Mouse (Mus musculus): ENCODE results near the gene Gpr156. TPM values are rescaled to one million over a fixed set of nuclear protein-coding genes. Genes with fewer than 3 reads are reported as not detected.

The Gpr156 gene
- total and polyA plus RNA-seq, 2 experiments from 2014 or later: 2.3 to 3.3 TPM

DNA sequence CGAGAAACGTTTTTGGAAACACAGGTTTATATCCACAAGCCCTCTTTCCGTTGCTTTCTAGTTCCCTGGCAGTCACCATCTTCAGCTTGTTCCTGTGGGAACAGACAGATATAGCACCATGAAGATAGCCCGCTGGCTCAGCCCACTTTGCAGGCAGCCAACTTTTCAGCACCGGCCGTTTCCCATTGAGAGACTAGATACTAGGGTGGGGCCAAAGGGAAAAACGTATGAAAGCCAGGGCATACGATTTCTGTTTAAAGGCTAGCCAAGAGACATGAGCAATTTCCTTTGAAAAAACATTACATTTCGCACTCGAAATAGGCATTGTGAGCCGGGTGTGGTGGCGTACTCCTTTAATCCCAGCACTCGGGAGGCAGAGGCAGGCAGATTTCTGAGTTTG is 95.2 kb downstream of the Gpr156 start:
- Histone ChIP-seq H3K36me3 (ENCODE audit: insufficient read depth) (no peaks in the 10 kb centered on the region), H3K4me2 (ENCODE audit: low read depth) (no peak overlapping the region), H3K4me1 (ENCODE audit: insufficient read depth) (no peaks in the 10 kb centered on the region), H3K4me3 (ENCODE audit: low read depth, low read length) (no peak overlapping the region), H3K27me3 (ENCODE audit: insufficient read depth, low read length) (no peaks in the 10 kb centered on the region), H3K9ac (no peak overlapping the region), H3K27ac (ENCODE audit: low read depth, low read length) (no peak overlapping the region), H3K9me3 (ENCODE audit: low read length) (no peaks in the 10 kb centered on the region)
- ATAC-seq (no peak), DNase-seq (no peak)
- no peak for TF ChIP-seq CTCF (IDR thresholded peaks at IDR 0.05; ENCODE audit: low read depth)
- 91% methylated on average over 13 of the region's 13 CpGs for WGBS

DNA sequence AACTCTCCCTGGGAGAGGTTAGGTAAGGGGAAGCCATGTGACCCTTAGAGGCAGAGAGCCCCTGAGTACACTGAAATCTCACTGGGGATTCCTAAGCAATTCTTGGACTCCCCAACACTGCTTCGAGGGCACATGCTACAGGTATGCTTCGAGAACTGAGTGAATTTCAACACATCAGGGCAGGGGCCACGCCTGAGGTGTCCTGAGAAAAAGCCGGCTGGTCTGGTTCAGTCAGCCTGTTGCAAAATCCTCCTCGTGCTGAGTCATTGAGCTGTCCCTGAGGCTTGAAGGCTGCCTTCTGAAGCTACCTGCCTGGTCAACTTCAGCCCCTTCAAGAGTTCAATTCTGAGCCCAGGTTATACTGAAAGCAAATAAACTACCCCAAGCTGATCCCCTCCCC is 96.1 kb downstream of the Gpr156 start:
- ATAC-seq (no peak), DNase-seq (no peak)
- TF ChIP-seq CTCF (IDR thresholded peaks at IDR 0.05; ENCODE audit: low read depth): no peak
- Histone ChIP-seq H3K4me2 (ENCODE audit: low read depth) (no peak overlapping the region), H3K36me3 (ENCODE audit: insufficient read depth) (no peaks in the 10 kb centered on the region), H3K4me1 (ENCODE audit: insufficient read depth) (no peaks in the 10 kb centered on the region), H3K9me3 (ENCODE audit: low read length) (no peaks in the 10 kb centered on the region), H3K27me3 (ENCODE audit: insufficient read depth, low read length) (no peaks in the 10 kb centered on the region), H3K4me3 (ENCODE audit: low read depth, low read length) (no peak overlapping the region), H3K27ac (ENCODE audit: low read depth, low read length) (no peak overlapping the region), H3K9ac (no peak overlapping the region)
- 76% methylated on average over 5 of the region's 5 CpGs for WGBS

DNA sequence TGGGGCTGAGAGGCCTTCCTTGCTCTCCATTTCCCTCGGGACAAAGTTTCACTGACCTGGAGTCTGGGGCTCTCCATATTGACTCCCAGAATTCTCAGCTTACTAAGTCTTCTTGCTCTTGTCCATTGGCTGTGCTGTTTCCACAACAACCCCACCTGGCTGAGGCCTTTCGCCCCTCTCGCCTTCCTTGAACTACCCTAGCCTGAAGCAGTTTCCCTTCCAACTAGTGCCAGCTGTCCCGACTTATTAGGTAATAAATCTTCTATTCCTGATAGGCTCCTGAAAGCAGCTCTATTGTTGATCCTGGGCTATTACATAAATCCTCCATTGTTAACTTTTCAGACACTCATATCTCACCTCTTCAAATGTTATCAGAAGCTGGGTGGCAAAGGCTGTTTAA is 96.6 kb downstream of the Gpr156 start:
- TF ChIP-seq CTCF (IDR thresholded peaks at IDR 0.05; ENCODE audit: low read depth): no peak
- Histone ChIP-seq H3K9me3 (ENCODE audit: low read length) (no peaks in the 10 kb centered on the region), H3K4me2 (ENCODE audit: low read depth) (no peak overlapping the region), H3K27ac (ENCODE audit: low read depth, low read length) (no peak overlapping the region), H3K4me3 (ENCODE audit: low read depth, low read length) (no peak overlapping the region), H3K9ac (no peak overlapping the region), H3K36me3 (ENCODE audit: insufficient read depth) (no peaks in the 10 kb centered on the region), H3K4me1 (ENCODE audit: insufficient read depth) (no peaks in the 10 kb centered on the region), H3K27me3 (ENCODE audit: insufficient read depth, low read length) (no peaks in the 10 kb centered on the region)
- no peak for ATAC-seq
- no peak for DNase-seq
- 74% methylated on average over 4 of the region's 4 CpGs for WGBS

DNA sequence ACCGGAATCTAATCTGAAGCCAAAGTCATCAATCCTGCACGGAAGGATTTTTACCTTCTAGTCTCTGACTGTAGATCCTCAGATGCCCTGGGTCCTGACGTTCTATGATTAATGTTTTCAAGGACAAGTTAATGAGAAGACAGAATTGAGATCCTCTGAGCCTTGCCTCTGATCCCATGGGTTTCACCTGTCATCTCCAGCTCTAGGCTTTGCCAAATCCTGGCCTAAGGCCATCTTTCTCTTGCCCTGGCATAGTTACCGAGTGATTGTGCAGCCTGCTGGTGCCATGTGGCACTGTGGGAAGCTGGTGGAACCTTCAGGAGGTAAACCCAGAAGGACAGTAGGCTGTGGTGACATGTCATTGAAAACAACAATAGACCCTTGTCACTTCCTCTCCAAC is 98.7 kb downstream of the Gpr156 start:
- no peak overlapping the region for H3K9ac ChIP-seq
- no peak for ATAC-seq
- no peak overlapping the region for H3K4me3 ChIP-seq (ENCODE audit: low read depth, low read length)
- H3K4me1 ChIP-seq (ENCODE audit: insufficient read depth): no peaks in the 10 kb centered on the region
- DNase-seq: no peak
- H3K36me3 ChIP-seq (ENCODE audit: insufficient read depth): no peaks in the 10 kb centered on the region
- no peak overlapping the region for H3K27ac ChIP-seq (ENCODE audit: low read depth, low read length)
- TF ChIP-seq CTCF (IDR thresholded peaks at IDR 0.05; ENCODE audit: low read depth): no peak
- no peaks in the 10 kb centered on the region for H3K9me3 ChIP-seq (ENCODE audit: low read length)
- H3K27me3 ChIP-seq (ENCODE audit: insufficient read depth, low read length): no peaks in the 10 kb centered on the region
- no peak overlapping the region for H3K4me2 ChIP-seq (ENCODE audit: low read depth)
- WGBS: 87% methylated on average over 4 of the region's 4 CpGs

DNA sequence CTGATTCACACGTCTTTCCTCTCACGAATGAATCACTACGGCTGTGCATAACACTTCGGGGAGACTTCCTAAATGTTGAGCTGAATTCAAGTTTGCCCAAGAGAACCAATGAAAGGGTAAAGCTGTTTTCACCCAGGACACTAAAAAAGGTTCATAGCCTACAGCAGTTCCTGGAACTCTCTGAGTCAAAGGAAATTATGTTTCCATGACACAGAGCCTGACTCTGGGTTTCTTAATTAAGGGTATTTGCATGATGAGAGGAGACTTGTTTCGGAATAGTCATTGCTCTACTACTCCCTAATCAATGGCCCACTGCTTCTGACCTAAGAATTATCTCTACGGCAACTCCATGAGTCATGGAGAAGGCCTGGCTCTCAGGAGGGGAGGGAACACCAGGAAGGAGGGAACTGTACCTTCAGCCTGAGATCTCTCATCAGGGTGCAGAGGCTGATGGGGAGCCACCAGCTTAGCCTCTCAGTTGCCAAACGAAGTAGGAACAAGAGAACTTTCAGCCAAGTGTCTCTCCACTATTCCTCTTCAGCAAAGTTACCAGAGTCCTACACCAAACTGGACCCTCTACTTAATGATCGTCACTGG is 100.7 kb downstream of the Gpr156 start:
- no peak for TF ChIP-seq CTCF (IDR thresholded peaks at IDR 0.05; ENCODE audit: low read depth)
- DNase-seq: no peak
- no peaks in the 10 kb centered on the region for H3K27me3 ChIP-seq (ENCODE audit: insufficient read depth, low read length)
- H3K4me1 ChIP-seq (ENCODE audit: insufficient read depth): no peaks in the 10 kb centered on the region
- no peak overlapping the region for H3K4me2 ChIP-seq (ENCODE audit: low read depth)
- WGBS: 84% methylated on average over 8 of the region's 8 CpGs
- H3K4me3 ChIP-seq (ENCODE audit: low read depth, low read length): no peak overlapping the region
- no peak overlapping the region for H3K9ac ChIP-seq
- H3K36me3 ChIP-seq (ENCODE audit: insufficient read depth): no peaks in the 10 kb centered on the region
- no peaks in the 10 kb centered on the region for H3K9me3 ChIP-seq (ENCODE audit: low read length)
- H3K27ac ChIP-seq (ENCODE audit: low read depth, low read length): no peak overlapping the region
- no peak for ATAC-seq

DNA sequence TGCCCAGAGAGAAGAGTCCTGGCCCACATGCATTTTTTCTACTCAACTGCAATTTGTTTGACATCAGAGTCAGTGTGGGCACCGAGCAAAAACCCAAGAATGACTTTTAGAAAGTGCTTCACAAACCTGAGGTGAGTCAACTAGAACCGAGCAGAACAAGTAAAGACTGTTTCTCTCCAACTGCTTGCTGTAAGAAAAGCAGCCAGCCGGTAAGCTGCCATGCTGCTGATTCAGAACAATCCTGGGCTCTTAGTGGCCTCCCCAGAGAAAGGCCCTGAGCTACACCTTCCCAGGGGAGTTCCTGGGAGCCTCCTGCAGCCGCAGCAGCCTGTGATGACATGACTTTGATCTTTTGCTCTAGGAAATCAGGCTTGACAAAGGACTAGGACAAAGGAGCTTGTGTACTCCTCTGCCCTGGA is 101.7 kb downstream of the Gpr156 start:
- Histone ChIP-seq H3K27me3 (ENCODE audit: insufficient read depth, low read length) (no peaks in the 10 kb centered on the region), H3K27ac (ENCODE audit: low read depth, low read length) (no peak overlapping the region), H3K36me3 (ENCODE audit: insufficient read depth) (no peaks in the 10 kb centered on the region), H3K4me2 (ENCODE audit: low read depth) (no peak overlapping the region), H3K4me1 (ENCODE audit: insufficient read depth) (no peaks in the 10 kb centered on the region), H3K9ac (no peak overlapping the region), H3K9me3 (ENCODE audit: low read length) (no peaks in the 10 kb centered on the region), H3K4me3 (ENCODE audit: low read depth, low read length) (no peak overlapping the region)
- no peak for TF ChIP-seq CTCF (IDR thresholded peaks at IDR 0.05; ENCODE audit: low read depth)
- ATAC-seq (no peak), DNase-seq (no peak)
- 28% methylated on average over 4 of the region's 4 CpGs for WGBS

DNA sequence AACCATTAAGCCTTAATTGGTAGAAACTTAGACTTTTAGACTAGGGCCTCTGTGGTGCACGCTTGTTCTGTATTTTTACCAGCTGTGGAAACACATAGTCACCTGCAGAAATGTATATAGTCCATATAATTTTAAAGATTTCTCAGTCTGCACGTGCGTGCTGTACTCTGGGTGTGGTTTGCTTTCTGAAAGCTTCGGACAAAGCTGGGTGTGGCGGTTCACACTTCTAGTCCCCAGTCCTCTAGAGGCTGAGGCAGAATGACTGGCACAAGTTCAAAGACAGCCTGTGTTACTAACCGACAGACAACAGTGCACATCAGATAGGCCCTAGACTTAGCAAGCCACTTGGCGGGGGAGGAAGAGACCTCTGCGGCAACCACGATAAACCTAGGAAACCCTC is 116.3 kb downstream of the Gpr156 start:
- H3K9me3 ChIP-seq (ENCODE audit: low read length): no peaks in the 10 kb centered on the region
- no peak overlapping the region for H3K9ac ChIP-seq
- no peak overlapping the region for H3K27ac ChIP-seq (ENCODE audit: low read depth, low read length)
- no peaks in the 10 kb centered on the region for H3K36me3 ChIP-seq (ENCODE audit: insufficient read depth)
- H3K4me1 ChIP-seq (ENCODE audit: insufficient read depth): no peaks in the 10 kb centered on the region
- 91% methylated on average over 9 of the region's 9 CpGs for WGBS
- no peaks in the 10 kb centered on the region for H3K27me3 ChIP-seq (ENCODE audit: insufficient read depth, low read length)
- no peak overlapping the region for H3K4me3 ChIP-seq (ENCODE audit: low read depth, low read length)
- H3K4me2 ChIP-seq (ENCODE audit: low read depth): no peak overlapping the region
- ATAC-seq (no peak), DNase-seq (no peak)
- no peak for TF ChIP-seq CTCF (IDR thresholded peaks at IDR 0.05; ENCODE audit: low read depth)
